Mouse (Mus musculus) heart, postnatal 0 days (tissue): ENCODE measurements at regions not wholly inside any gene's neighbourhood (a gene's known extent, or its start where the extent isn't known, plus 50 kb on each side); places are given as distances from the start of the nearest gene placed in this dataset.

Source experiments
- CTCF ChIP-seq: IDR thresholded peaks from 2 replicates; pipeline ENCODE4 v1.5.1; 2016; ENCODE audit warnings: antibody characterized with exemption, control low read depth, low read depth
- EP300 ChIP-seq: IDR thresholded peaks from 2 replicates; pipeline ENCODE4 v1.6.1; 2016; ENCODE audit warnings: antibody characterized with exemption, low read depth

DNA sequence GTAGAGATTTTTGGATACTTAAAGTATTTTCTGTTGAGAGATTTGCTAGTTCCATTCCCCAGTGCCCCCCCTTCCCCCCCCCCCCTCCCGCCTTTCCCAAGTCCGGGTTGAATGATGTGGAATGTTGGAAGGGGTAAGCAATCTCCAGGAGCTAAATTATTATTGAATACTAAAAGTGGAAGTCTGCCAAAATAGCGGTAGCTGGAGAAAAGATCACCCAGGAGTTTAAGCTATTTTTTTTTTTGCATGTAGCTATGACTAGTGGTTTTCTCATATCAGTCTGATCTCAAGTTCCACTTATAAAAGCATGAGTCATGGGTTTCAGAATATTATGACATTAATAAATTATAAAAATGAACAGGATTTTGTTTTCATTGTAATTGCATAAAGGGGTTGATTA, 365.6 kb downstream of the Cntnap4 start:
- TF ChIP-seq CTCF, result no peak
- no peak for TF ChIP-seq EP300
